Mouse (Mus musculus) heart, embryonic 12.5 days (tissue): ENCODE data around the gene Pkd1. TPM values are rescaled to one million over a fixed set of nuclear protein-coding genes. Genes with fewer than 3 reads are reported as not detected.

Experiments
- ATAC-seq: fragments of 200-750 bp; cut with Nextera tagmentation; 2 replicates; pipeline ENCODE4 v1.8.0; 2017; ENCODE audit warnings: moderate TSS enrichment, moderate library complexity; ENCODE audit not compliant: insufficient number of reproducible peaks, low FRiP score
- H3K27ac ChIP-seq: fragments of 300-500 bp; sonication (generic); 2 replicates; pipeline ENCODE4 v1.5.1; 2016; ENCODE audit warnings: mild to moderate bottlenecking, moderate library complexity; ENCODE audit not compliant: poor library complexity, severe bottlenecking
- H3K27me3 ChIP-seq: fragments of 300-500 bp; sonication (generic); replicated peaks from 2 replicates; pipeline ENCODE4 v1.6.1; 2016; ENCODE audit warnings: mild to moderate bottlenecking, moderate library complexity
- H3K36me3 ChIP-seq: fragments of 300-500 bp; sonication (generic); 2 replicates; pipeline ENCODE4 v1.6.1; 2016; ENCODE audit warnings: mild to moderate bottlenecking, moderate library complexity
- H3K4me1 ChIP-seq: fragments of 300-500 bp; sonication (generic); replicated peaks from 2 replicates; pipeline ENCODE4 v1.6.1; 2016; ENCODE audit warnings: mild to moderate bottlenecking
- H3K4me2 ChIP-seq: fragments of 300-500 bp; sonication (generic); 2 replicates; pipeline ENCODE4 v1.6.1; 2016; ENCODE audit warnings: mild to moderate bottlenecking, moderate library complexity
- H3K4me3 ChIP-seq: fragments of 300-500 bp; sonication (generic); 2 replicates; pipeline ENCODE4 v1.5.1; 2016; ENCODE audit warnings: mild to moderate bottlenecking
- H3K9ac ChIP-seq: fragments of 300-500 bp; sonication (generic); 2 replicates; pipeline ENCODE4 v1.6.1; 2016; ENCODE audit warnings: mild to moderate bottlenecking, moderate library complexity
- H3K9me3 ChIP-seq: fragments of 300-500 bp; sonication (generic); replicated peaks from 2 replicates; pipeline ENCODE4 v1.6.1; 2016; ENCODE audit warnings: mild to moderate bottlenecking, moderate library complexity
- WGBS: fragments of 180-500 bp; shearing (Covaris S2); methylation state at CpG from one replicate; pipeline ENCODE4 v1.1.7; 2016; 5-methylcytosine and 5-hydroxymethylcytosine counted together
- microRNA-seq: library from miRNA; unstranded; fragments of <30 nt; microRNA quantifications from one replicate; pipeline ENCODE4, GENCODE M21; 2017
- polyA plus RNA-seq: library from polyadenylated mRNA; unstranded; fragments of >200 nt; fragmentation: Nextera tagmentation; extraction: Ambion mirVana; gene quantifications from 2 replicates; pipeline ENCODE4 v1.2.1, GENCODE M21; 2016

Pkd1 gene
- polyA plus RNA-seq, 1 experiment from 2014 or later, result 18.9 TPM

DNA sequence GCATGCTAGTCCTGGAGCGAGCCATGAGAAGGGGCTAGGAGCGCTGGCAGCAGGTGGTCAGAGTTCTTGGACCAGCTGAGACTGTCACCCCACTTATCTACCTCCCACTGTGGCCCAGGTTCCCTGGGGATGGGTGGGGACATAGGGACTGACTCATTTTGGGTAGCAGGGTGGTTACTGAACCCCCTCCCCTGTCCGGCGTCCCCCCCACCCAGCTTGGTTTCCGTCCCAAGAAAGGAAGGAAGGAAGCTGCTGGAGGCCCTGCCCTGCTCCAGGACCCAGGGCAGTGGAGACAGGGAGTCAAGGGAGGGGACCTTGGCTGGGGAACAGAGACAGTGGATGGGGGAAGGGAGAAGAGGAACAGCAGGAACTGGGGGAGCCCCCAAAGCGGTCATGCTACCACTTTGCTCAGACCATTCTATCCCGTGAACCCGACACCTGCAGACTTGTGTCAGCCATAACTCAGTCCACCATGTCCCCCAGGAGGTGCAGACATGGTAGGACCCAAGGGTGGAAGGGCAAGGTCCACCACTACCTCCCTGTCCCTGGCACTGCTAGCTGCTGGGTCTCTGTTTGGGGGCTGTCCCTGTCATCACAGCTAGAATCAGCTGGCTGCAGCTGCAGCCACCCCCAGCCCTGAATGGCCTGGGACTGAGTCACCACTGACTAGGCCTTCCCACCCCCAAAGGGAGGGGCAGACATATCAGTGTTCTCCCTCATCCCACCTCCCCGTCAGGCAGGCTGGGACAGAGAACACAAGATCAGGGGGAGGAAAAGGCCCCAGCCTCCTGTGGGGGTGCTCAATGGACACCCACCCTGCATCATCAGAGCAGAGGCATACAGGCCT, 95.5 kb downstream of the Pkd1 start:
- Histone ChIP-seq H3K4me3 (0 out of 2 replicates have a peak overlapping the region, but pooled peaks have one; percentile 4), H3K9me3 (no peaks in the 10 kb centered on the region), H3K4me1 (peaks cover 63% of the 10 kb centered on the region), H3K9ac (peak overlapping the region; percentile 55; the same call in 1 of the 2 replicates), H3K27me3 (peaks cover 52% of the 10 kb centered on the region), H3K4me2 (peak overlapping the region; percentile 43), H3K27ac (peak overlapping the region; percentile 87), H3K36me3 (peaks cover 20% of the 10 kb centered on the region)
- ATAC-seq, result peak; percentile 52
- 57% methylated on average over 9 of the region's 9 CpGs for WGBS

GRCm38 (mm10) chr17:24645916-24646315, 96.3 kb downstream of the Pkd1 start:
- peak overlapping the region; percentile 87 for H3K27ac ChIP-seq
- ATAC-seq, result peak; percentile 17; the same call in 1 of the 2 replicates
- H3K36me3 ChIP-seq, result peaks cover 12% of the 10 kb centered on the region
- H3K4me3 ChIP-seq, result no peak overlapping the region
- H3K9ac ChIP-seq, result peak overlapping the region; percentile 28; the same call in 1 of the 2 replicates
- peak overlapping the region; percentile 43; the same call in 1 of the 2 replicates for H3K4me2 ChIP-seq
- H3K27me3 ChIP-seq, result peaks cover 52% of the 10 kb centered on the region
- peaks cover 66% of the 10 kb centered on the region for H3K4me1 ChIP-seq
- WGBS, result 40% methylated on average over 3 of the region's 3 CpGs
- no peaks in the 10 kb centered on the region for H3K9me3 ChIP-seq

Small RNA genes lying within 50 kb of the gene (microRNA-seq; reads per million reads assigned to microRNA genes)
- not detected for gene Gm24589

Other genes starting within 250 kb of the Pkd1 start
- not detected in 2 replicates for gene Abca17, start 198.8 kb upstream of the Pkd1 start, polyA plus RNA-seq
- gene Abca3, start 197.9 kb upstream of the Pkd1 start, polyA plus RNA-seq, result 9.4 and 9.7 TPM in 2 replicates
- 246 and 247 TPM in 2 replicates for gene Rnps1, start 135.3 kb upstream of the Pkd1 start, polyA plus RNA-seq
- gene Eci1, start 123.2 kb upstream of the Pkd1 start, polyA plus RNA-seq, result 209 and 215 TPM in 2 replicates
- 2.3 and 2.4 TPM in 2 replicates for gene Dnase1l2, start 106.7 kb upstream of the Pkd1 start, polyA plus RNA-seq
- gene E4f1, start 79.5 kb upstream of the Pkd1 start, polyA plus RNA-seq, result 22.2 and 22.5 TPM in 2 replicates
- gene Pgp, start 79.4 kb upstream of the Pkd1 start, polyA plus RNA-seq, result 71.9 and 73.7 TPM in 2 replicates
- gene Bricd5, start 76.0 kb upstream of the Pkd1 start, polyA plus RNA-seq, result not detected in 2 replicates
- 17.8 and 20.5 TPM in 2 replicates for gene Mlst8, start 70.8 kb upstream of the Pkd1 start, polyA plus RNA-seq
- 0.64 and 0.77 TPM in 2 replicates for gene Caskin1, start 61.2 kb upstream of the Pkd1 start, polyA plus RNA-seq
- 71.8 and 81.4 TPM in 2 replicates for gene Traf7, start 21.9 kb upstream of the Pkd1 start, polyA plus RNA-seq
- 1.2 TPM in 2 replicates for gene Rab26, start 15.6 kb upstream of the Pkd1 start, polyA plus RNA-seq
- 66.5 and 74.6 TPM in 2 replicates for gene Tsc2, start 82.8 kb downstream of the Pkd1 start, polyA plus RNA-seq
- 7.8 and 8.3 TPM in 2 replicates for gene Nthl1, start 82.8 kb downstream of the Pkd1 start, polyA plus RNA-seq
- gene Slc9a3r2, start 100.5 kb downstream of the Pkd1 start, polyA plus RNA-seq, result 56.6 and 59.7 TPM in 2 replicates
- not detected in 2 replicates for gene Npw, start 108.6 kb downstream of the Pkd1 start, polyA plus RNA-seq
- gene Zfp598, start 119.9 kb downstream of the Pkd1 start, polyA plus RNA-seq, result 20.1 and 21.2 TPM in 2 replicates
- 0.68 and 1.0 TPM in 2 replicates for gene Syngr3, start 140.1 kb downstream of the Pkd1 start, polyA plus RNA-seq
- gene Gfer, start 146.3 kb downstream of the Pkd1 start, polyA plus RNA-seq, result 34.0 and 37.8 TPM in 2 replicates
- 1.3 and 1.8 TPM in 2 replicates for gene Noxo1, start 146.4 kb downstream of the Pkd1 start, polyA plus RNA-seq
- 45.9 and 49.5 TPM in 2 replicates for gene Tbl3, start 157.8 kb downstream of the Pkd1 start, polyA plus RNA-seq
- not detected in 2 replicates for gene Rnf151, start 168.2 kb downstream of the Pkd1 start, polyA plus RNA-seq
- 810 and 828 TPM in 2 replicates for gene Rps2, start 168.3 kb downstream of the Pkd1 start, polyA plus RNA-seq
- gene Ndufb10, start 174.6 kb downstream of the Pkd1 start, polyA plus RNA-seq, result 351 and 363 TPM in 2 replicates
- gene Rpl3l, start 178.0 kb downstream of the Pkd1 start, polyA plus RNA-seq, result 0.34 and 0.76 TPM in 2 replicates
- gene Msrb1, start 186.8 kb downstream of the Pkd1 start, polyA plus RNA-seq, result 17.3 and 18.2 TPM in 2 replicates
- 0.72 TPM in 1 of 2 replicates, not detected in the other for gene Hs3st6, start 203.2 kb downstream of the Pkd1 start, polyA plus RNA-seq